Mouse (Mus musculus): ENCODE data around the gene Vasp. TPM values are rescaled to one million over a fixed set of nuclear protein-coding genes. Genes with fewer than 3 reads are reported as not detected.

Vasp gene
- polyA plus RNA-seq, 1 experiment from 2014 or later: 109 TPM

- Histone ChIP-seq H3K27me3 (replicated peaks; ENCODE audit: insufficient read depth, low read length) (peaks cover 38% of the 10 kb centered on the region), H3K27ac (ENCODE audit: low read length) (no peak overlapping the region), H3K4me2 (replicated peaks; ENCODE audit: low read depth, low read length) (peak overlapping the region; percentile 54), H3K4me1 (ENCODE audit: insufficient read depth, low read depth, low read length) (peaks cover 10% of the 10 kb centered on the region; the same call in 1 of the 2 replicates), H3K4me3 (ENCODE audit: low read depth, low read length) (peak overlapping the region; percentile 31), H3K9ac (replicated peaks; ENCODE audit: low read depth) (peak overlapping the region; percentile 45; the same call in 1 of the 2 replicates), H3K9me3 (ENCODE audit: low read length) (no peaks in the 10 kb centered on the region), H3K36me3 (ENCODE audit: insufficient read depth, low read length) (no peaks in the 10 kb centered on the region)
- WGBS: under 1% methylated on average over 29 of the region's 29 CpGs
- ATAC-seq (peak; percentile 78), DNase-seq (ENCODE audit: low spot score) (peak; percentile 77)
- peak; percentile 72 for TF ChIP-seq EP300 (IDR thresholded peaks at IDR 0.05)
- TF ChIP-seq CTCF (IDR thresholded peaks at IDR 0.05): peak; percentile 96
These were observed 29.1 kb upstream of the Vasp start for GRCm38 (mm10) chr7:19300501-19301421.

GRCm38 (mm10) chr7:19299194-19299593, 27.6 kb upstream of the Vasp start:
- 16% methylated on average over 3 of the region's 3 CpGs for WGBS
- TF ChIP-seq EP300 (IDR thresholded peaks at IDR 0.05) (no peak), CTCF (IDR thresholded peaks at IDR 0.05) (peak; percentile 85)
- Histone ChIP-seq H3K36me3 (ENCODE audit: insufficient read depth, low read length) (no peaks in the 10 kb centered on the region), H3K27ac (ENCODE audit: low read length) (no peak overlapping the region), H3K9ac (replicated peaks; ENCODE audit: low read depth) (no peak overlapping the region), H3K4me1 (ENCODE audit: insufficient read depth, low read depth, low read length) (peaks cover 7% of the 10 kb centered on the region; the same call in 1 of the 2 replicates), H3K4me3 (ENCODE audit: low read depth, low read length) (no peak overlapping the region), H3K4me2 (replicated peaks; ENCODE audit: low read depth, low read length) (no peak overlapping the region), H3K9me3 (ENCODE audit: low read length) (no peaks in the 10 kb centered on the region), H3K27me3 (replicated peaks; ENCODE audit: insufficient read depth, low read length) (peaks cover 22% of the 10 kb centered on the region)
- peak; percentile 65 for DNase-seq (ENCODE audit: low spot score)
- ATAC-seq: no peak

GRCm38 (mm10) chr7:19297794-19298193, 26.2 kb upstream of the Vasp start:
- Histone ChIP-seq H3K4me3 (ENCODE audit: low read depth, low read length) (no peak overlapping the region), H3K36me3 (ENCODE audit: insufficient read depth, low read length) (no peaks in the 10 kb centered on the region), H3K27ac (ENCODE audit: low read length) (no peak overlapping the region), H3K9ac (replicated peaks; ENCODE audit: low read depth) (no peak overlapping the region), H3K4me2 (replicated peaks; ENCODE audit: low read depth, low read length) (no peak overlapping the region), H3K27me3 (replicated peaks; ENCODE audit: insufficient read depth, low read length) (peaks cover 8% of the 10 kb centered on the region), H3K4me1 (ENCODE audit: insufficient read depth, low read depth, low read length) (no peaks in the 10 kb centered on the region), H3K9me3 (ENCODE audit: low read length) (no peaks in the 10 kb centered on the region)
- TF ChIP-seq CTCF (IDR thresholded peaks at IDR 0.05): no peak
- TF ChIP-seq EP300 (IDR thresholded peaks at IDR 0.05): no peak
- DNase-seq (ENCODE audit: low spot score): no peak
- no peak for ATAC-seq
- 82% methylated on average over 5 of the region's 5 CpGs for WGBS

- Histone ChIP-seq H3K4me2 (replicated peaks; ENCODE audit: low read depth, low read length) (no peak overlapping the region), H3K27ac (ENCODE audit: low read length) (no peak overlapping the region), H3K27me3 (replicated peaks; ENCODE audit: insufficient read depth, low read length) (peaks cover under 1% of the 10 kb centered on the region; the same call in 1 of the 2 replicates), H3K4me3 (ENCODE audit: low read depth, low read length) (no peak overlapping the region), H3K9me3 (ENCODE audit: low read length) (no peaks in the 10 kb centered on the region), H3K4me1 (ENCODE audit: insufficient read depth, low read depth, low read length) (no peaks in the 10 kb centered on the region), H3K36me3 (ENCODE audit: insufficient read depth, low read length) (no peaks in the 10 kb centered on the region), H3K9ac (replicated peaks; ENCODE audit: low read depth) (no peak overlapping the region)
- ATAC-seq: no peak
- no peak for DNase-seq (ENCODE audit: low spot score)
- no peak; the same call in 1 of the 2 replicates for TF ChIP-seq CTCF (IDR thresholded peaks at IDR 0.05)
- TF ChIP-seq EP300 (IDR thresholded peaks at IDR 0.05): no peak
- WGBS: 88% methylated on average over 6 of the region's 6 CpGs
These were observed 25.4 kb upstream of the Vasp start for GRCm38 (mm10) chr7:19297034-19297433.

- peak; percentile 86 for ATAC-seq
- DNase-seq (ENCODE audit: low spot score): peak; percentile 94
- Histone ChIP-seq H3K4me3 (ENCODE audit: low read depth, low read length) (peak overlapping the region; percentile 23; the same call in 1 of the 2 replicates), H3K27me3 (replicated peaks; ENCODE audit: insufficient read depth, low read length) (no peaks in the 10 kb centered on the region), H3K9me3 (ENCODE audit: low read length) (no peaks in the 10 kb centered on the region), H3K4me2 (replicated peaks; ENCODE audit: low read depth, low read length) (peak overlapping the region; percentile 49), H3K36me3 (ENCODE audit: insufficient read depth, low read length) (no peaks in the 10 kb centered on the region), H3K4me1 (ENCODE audit: insufficient read depth, low read depth, low read length) (no peaks in the 10 kb centered on the region), H3K9ac (replicated peaks; ENCODE audit: low read depth) (no peak overlapping the region), H3K27ac (ENCODE audit: low read length) (no peak overlapping the region)
- TF ChIP-seq CTCF (IDR thresholded peaks at IDR 0.05): peak; percentile 94
- no peak for TF ChIP-seq EP300 (IDR thresholded peaks at IDR 0.05)
- WGBS: 10% methylated on average over 21 of the region's 22 CpGs
These were observed 24.0 kb upstream of the Vasp start for GRCm38 (mm10) chr7:19295503-19296185.

GRCm38 (mm10) chr7:19290969-19291596, 19.5 kb upstream of the Vasp start:
- Histone ChIP-seq H3K27me3 (replicated peaks; ENCODE audit: insufficient read depth, low read length) (no peaks in the 10 kb centered on the region), H3K4me3 (ENCODE audit: low read depth, low read length) (peak overlapping the region; percentile 45), H3K9me3 (ENCODE audit: low read length) (no peaks in the 10 kb centered on the region), H3K4me2 (replicated peaks; ENCODE audit: low read depth, low read length) (peak overlapping the region; percentile 57), H3K4me1 (ENCODE audit: insufficient read depth, low read depth, low read length) (no peaks in the 10 kb centered on the region), H3K27ac (ENCODE audit: low read length) (peak overlapping the region; percentile 58), H3K9ac (replicated peaks; ENCODE audit: low read depth) (peak overlapping the region; percentile 37), H3K36me3 (ENCODE audit: insufficient read depth, low read length) (no peaks in the 10 kb centered on the region)
- DNase-seq (ENCODE audit: low spot score) (peak; percentile 53), ATAC-seq (peak; percentile 61)
- no peak for TF ChIP-seq EP300 (IDR thresholded peaks at IDR 0.05)
- WGBS: under 1% methylated on average over 20 of the region's 20 CpGs

All from lung, postnatal 0 days (tissue).